Mouse (Mus musculus): ENCODE measurements around the gene Igf2bp3.

DNA sequence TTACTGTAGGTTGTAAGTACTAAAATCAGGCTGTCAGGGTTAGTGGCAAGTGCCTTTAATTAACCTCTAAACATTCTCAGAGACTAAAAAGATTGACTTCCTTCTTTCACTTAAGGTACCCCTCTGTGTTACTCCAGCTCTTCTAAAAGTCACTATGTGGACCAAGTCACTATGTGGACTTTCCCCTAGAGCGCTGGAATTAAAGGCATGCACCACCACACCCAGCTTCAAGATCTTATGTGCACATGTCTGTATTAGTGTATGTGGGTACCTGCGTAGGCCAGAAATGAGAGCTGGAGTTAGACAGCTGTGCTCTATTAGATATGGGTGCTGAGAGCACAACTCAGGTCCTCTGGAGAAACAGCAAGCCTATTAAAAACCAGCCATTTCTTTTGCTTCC, 43.1 kb upstream of the Igf2bp3 start:
- TF ChIP-seq CTCF (IDR thresholded peaks at IDR 0.05; ENCODE audit: control insufficient read depth, insufficient read depth, insufficient read length) (no peak), USF1 (IDR thresholded peaks at IDR 0.05; ENCODE audit: low read depth) (no peak), MAX (IDR thresholded peaks at IDR 0.05) (no peak)

All from C2C12 (cell line).